Mouse (Mus musculus): ENCODE data around the gene Gsta2.
A peak's percentile ranks its signal among the peaks of the same experiment; 100 is the strongest.
"Not testable (repeated sequence)": the region's sequence is repeated elsewhere in the genome, so short reads cannot be mapped to it uniquely, and the experiment has no call there.

Gsta2 gene

DNA sequence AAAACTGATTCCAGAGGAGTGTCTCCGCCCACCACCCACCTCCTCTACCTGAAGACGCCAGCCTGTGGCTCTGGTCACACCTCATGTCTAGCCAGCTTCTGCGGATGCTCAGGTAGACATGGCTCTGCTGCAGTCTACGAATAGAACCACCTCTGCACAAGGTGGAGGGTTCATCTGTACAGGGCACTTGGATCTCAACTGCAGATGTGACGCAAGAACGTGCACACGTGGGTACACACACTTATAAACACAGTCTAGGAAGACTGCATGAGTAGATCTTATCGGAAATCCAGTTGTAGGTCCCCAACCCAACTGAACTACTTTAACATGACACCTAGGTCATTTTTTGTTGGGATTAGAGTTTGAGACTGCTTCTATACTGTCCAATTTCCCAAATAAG, at the start of gene Gsta2:
Gene Gsta2, minus strand, starts transcription at position 178 of the 400 bp plus-strand sequence.
- DNase-seq (ENCODE audit: low read depth), result no peak

- DNase-seq (ENCODE audit: low read depth), result no peak
These were observed 46.0 kb upstream of the Gsta2 start for GRCm38 (mm10) chr9:78401596-78401995.

DNA sequence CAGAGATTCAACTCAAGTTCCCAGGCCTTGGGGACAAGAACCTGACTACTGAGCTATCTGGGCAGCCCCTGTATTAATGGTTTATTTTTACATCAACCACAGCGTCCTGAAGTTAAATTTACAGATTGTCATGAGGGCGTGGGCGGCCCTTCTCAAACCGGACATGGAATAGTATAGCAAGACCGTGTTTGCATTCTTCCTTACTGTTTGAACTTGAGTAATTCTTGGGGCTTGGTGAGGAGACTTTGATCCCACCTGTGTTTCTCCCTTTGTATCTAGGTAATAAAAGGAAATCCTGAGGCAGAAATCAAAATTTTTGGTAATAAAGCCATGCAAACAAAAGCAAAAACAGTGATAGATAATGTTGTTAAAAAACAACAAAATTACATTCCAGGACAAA, 45.0 kb upstream of the Gsta2 start:
- DNase-seq (ENCODE audit: low read depth), result no peak

DNA sequence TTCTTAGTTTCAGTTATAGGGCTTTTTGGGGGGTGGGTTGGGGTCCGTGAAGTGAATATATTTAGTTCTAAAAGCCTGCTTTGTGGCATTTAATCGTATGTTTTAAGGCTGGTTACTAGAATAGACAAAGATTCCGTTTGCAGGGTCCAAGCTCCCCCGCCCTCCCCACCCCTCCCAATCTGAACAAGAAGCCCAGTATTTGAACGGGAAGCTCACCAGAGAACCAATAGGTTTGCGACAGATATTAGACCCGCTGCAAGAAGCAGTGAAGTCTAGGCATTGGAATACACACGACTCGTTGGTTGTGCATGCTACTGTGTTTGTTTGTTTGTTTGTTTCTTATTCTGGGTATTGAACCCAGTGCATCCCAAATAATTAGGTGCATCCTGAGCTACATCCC, 40.9 kb upstream of the Gsta2 start:
- DNase-seq (ENCODE audit: low read depth), result no peak

GRCm38 (mm10) chr9:78395630-78396351, 40.2 kb upstream of the Gsta2 start, which contains the start of gene Ddx43:
Ddx43 (plus strand) TSS chr9:78395777.
- DNase-seq (ENCODE audit: low read depth), result no peak

DNA sequence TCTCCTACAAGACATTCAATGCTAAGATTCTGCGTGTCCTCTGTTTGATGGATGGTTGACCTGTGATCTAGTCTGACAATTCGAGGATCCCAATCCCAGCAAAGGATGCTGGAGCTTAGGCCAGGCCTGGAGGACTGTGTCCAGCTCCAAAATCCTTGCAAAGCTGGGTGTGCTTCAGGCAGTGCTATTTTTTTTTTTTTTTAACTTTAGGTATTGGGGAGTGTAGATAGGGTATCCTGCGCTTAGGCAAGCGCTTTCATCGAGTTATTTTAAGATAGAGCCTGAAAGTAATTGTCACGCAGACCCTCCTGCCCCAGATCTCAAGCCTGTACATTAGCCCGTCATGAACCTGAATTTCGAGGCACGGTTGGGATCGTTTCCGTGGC, 39.6 kb upstream of the Gsta2 start:
- no peak for DNase-seq (ENCODE audit: low read depth)

- no peak for DNase-seq (ENCODE audit: low read depth)
These were observed 39.0 kb upstream of the Gsta2 start for GRCm38 (mm10) chr9:78394602-78395001.

GRCm38 (mm10) chr9:78393741-78394140, 38.2 kb upstream of the Gsta2 start:
- no peak for DNase-seq (ENCODE audit: low read depth)

GRCm38 (mm10) chr9:78389981-78390380, 34.4 kb upstream of the Gsta2 start:
- peak; percentile 27 for DNase-seq (ENCODE audit: low read depth)

GRCm38 (mm10) chr9:78386947-78387346, 31.4 kb upstream of the Gsta2 start:
- no peak for DNase-seq (ENCODE audit: low read depth)

GRCm38 (mm10) chr9:78385893-78386292, 30.3 kb upstream of the Gsta2 start:
- no peak for DNase-seq (ENCODE audit: low read depth)

GRCm38 (mm10) chr9:78378113-78378785, 22.7 kb upstream of the Gsta2 start, which contains the start of gene Ooep:
Ooep (minus strand) TSS chr9:78378725.
- DNase-seq (ENCODE audit: low read depth), result no peak

- DNase-seq (ENCODE audit: low read depth), result no peak
These were observed 22.0 kb upstream of the Gsta2 start for GRCm38 (mm10) chr9:78377546-78377945.

GRCm38 (mm10) chr9:78375486-78375885, 19.9 kb upstream of the Gsta2 start:
- DNase-seq (ENCODE audit: low read depth), result no peak

GRCm38 (mm10) chr9:78374885-78375389, 19.3 kb upstream of the Gsta2 start:
- no peak for DNase-seq (ENCODE audit: low read depth)

- DNase-seq (ENCODE audit: low read depth), result no peak
These were observed 18.8 kb upstream of the Gsta2 start for GRCm38 (mm10) chr9:78374397-78374796.

DNA sequence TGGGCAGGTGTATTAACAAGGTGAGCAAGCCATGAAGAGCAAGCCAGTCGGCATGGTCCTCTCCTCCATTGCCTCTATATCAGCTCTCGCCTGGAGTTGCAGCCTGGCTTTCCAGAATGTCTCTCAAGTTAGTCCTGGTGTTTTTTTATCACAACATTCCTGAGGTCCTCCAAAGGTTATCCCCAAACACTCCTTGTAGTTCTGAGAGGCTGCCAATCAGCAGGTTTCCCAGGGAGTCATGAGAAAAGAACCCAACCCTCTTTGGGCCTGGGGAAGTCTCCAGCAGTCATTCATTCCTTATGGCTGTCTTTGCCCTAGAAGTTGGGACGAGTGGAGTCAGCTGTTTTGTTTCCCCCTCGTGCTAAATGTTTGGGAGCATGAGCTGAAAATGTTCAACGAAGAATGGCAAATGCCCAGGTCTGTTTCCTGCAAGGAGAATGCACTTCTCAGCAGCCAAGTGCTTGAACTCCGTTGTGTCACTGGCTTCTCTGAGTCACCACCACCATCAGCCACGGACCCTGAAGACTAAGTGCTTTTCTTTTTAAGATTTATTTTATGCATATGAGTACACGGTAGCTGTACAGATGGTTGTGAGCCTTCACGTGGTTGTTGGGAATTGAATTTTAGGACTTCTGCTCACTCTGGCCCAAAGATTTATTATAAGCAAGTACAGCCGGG, 17.4 kb upstream of the Gsta2 start:
- no peak for DNase-seq (ENCODE audit: low read depth)

DNA sequence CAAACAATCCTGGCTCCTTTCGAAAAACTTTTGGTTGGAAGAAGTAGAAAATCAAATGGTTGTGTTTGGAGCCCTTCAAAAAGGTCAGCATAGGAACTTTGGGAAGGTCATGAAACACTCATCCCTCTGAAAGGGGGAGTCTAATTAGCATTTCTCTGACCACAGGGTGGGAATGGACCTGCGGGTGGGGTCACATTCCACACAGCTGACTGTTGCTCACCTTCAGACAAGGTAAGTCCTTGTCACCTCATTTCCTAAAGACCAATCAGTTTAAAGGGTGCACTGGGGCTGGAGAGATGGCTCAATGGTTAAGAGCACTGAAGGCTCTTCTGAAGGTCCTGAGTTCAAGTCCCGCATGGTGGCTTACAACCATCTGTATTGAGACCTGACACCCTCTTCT, 15.9 kb upstream of the Gsta2 start:
- DNase-seq (ENCODE audit: low read depth), result no peak

GRCm38 (mm10) chr9:78369786-78370185, 14.2 kb upstream of the Gsta2 start:
- DNase-seq (ENCODE audit: low read depth), result no peak

GRCm38 (mm10) chr9:78369349-78369748, 13.8 kb upstream of the Gsta2 start:
- DNase-seq (ENCODE audit: low read depth), result no peak

DNA sequence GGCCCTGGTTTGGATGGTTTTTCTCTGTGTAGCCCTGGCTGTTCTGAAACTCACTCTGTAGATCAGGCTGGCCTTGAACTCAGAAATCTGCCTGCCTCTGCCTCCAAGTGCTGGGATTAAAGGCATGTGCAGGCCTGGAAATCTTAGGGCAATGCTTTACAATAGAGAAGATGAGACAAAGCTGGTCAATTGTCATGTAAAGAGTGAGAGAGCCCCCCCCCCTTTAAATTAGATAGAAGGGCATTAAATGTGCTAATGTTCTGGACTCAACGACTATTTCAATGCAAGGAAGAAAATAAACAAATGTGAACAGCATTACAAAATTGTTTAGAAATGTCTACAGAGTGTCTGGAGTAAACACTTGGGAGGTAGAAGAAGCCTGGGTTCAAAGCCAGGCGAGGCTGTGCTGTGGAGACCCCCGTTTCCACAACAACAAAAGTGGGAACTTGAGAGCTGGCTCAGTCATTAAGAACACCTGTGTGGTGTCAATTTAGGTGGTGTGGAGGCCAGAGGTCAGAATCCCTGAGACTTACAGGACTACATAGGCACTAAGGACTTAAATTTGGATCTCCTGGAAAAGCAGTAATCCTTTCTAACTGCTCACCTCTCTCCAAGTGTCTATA, 13.2 kb upstream of the Gsta2 start:
- no peak for DNase-seq (ENCODE audit: low read depth)

GRCm38 (mm10) chr9:78367959-78368358, 12.4 kb upstream of the Gsta2 start, which contains the start of gene Dppa5a:
Dppa5a (minus strand) TSS chr9:78368177.
- DNase-seq (ENCODE audit: low read depth), result not testable (repeated sequence)
